In genomic region chr4:126752608-126753141, GRCm38 (mm10) we compare ENCODE assay signal across 8 mouse cellular contexts. TPM values are rescaled to one million over a fixed set of nuclear protein-coding genes. Genes with fewer than 3 reads are reported as not detected.
DNase-seq lines count a peak whose midpoint lies in the region; ATAC-seq and TF ChIP-seq lines count a peak whose summit lies in the region.

No protein-coding gene starts in this region.

- H3K9me3 ChIP-seq in heart, embryonic 15.5 days (replicated peaks) = no peaks in the 10 kb centered on the region
- no peaks in the 10 kb centered on the region for H3K9me3 ChIP-seq in limb, embryonic 13.5 days
- no peaks in the 10 kb centered on the region for H3K9me3 ChIP-seq in neural tube, embryonic 12.5 days

- no peak for ATAC-seq in heart, embryonic 15.5 days (replicated peaks; ENCODE audit: insufficient number of reproducible peaks, insufficient read depth, low FRiP score, low read depth)
- ATAC-seq in activated CD4-positive, CD25-positive, alpha-beta regulatory T cell, adult 4 months = peak; percentile 30
- ATAC-seq in limb, embryonic 13.5 days (ENCODE audit: low FRiP score, low read depth) = 0 out of 2 replicates have a peak, but pooled peaks have one; percentile 0
- ATAC-seq in neural tube, embryonic 12.5 days (ENCODE audit: low FRiP score, low read depth) = peak; percentile 15; the same call in 1 of the 2 replicates

- DNase-seq in heart, adult 8-10 months (ENCODE audit: low spot score) = no peak
- DNase-seq in 3T3-L1 (ENCODE audit: low read depth, low spot score) = peak; percentile 31
- no peak for DNase-seq in adipocyte (ENCODE audit: low spot score)

- TF ChIP-seq POLR2A in embryonic fibroblast, embryonic 13.5 days (IDR thresholded peaks at IDR 0.05; ENCODE audit: low read depth, low read length) = no peak

- peak overlapping the region; percentile 83 for H3K4me3 ChIP-seq in heart, embryonic 15.5 days
- peak overlapping the region; percentile 84 for H3K4me3 ChIP-seq in embryonic fibroblast, embryonic 13.5 days (ENCODE audit: insufficient read depth, low read length)
- peak overlapping the region; percentile 77 for H3K4me3 ChIP-seq in limb, embryonic 13.5 days
- peak overlapping the region; percentile 89 for H3K4me3 ChIP-seq in neural tube, embryonic 12.5 days

- TF ChIP-seq CTCF in embryonic fibroblast, embryonic 13.5 days (IDR thresholded peaks at IDR 0.05; ENCODE audit: borderline replicate concordance, insufficient read depth, low read length) = no peak

- peak overlapping the region; percentile 77 for H3K9ac ChIP-seq in heart, embryonic 15.5 days
- peak overlapping the region; percentile 84 for H3K9ac ChIP-seq in limb, embryonic 13.5 days
- H3K9ac ChIP-seq in neural tube, embryonic 12.5 days = peak overlapping the region; percentile 85

- WGBS in heart, embryonic 15.5 days = under 1% methylated on average over 23 of the region's 23 CpGs
- under 1% methylated on average over 22 of the region's 23 CpGs for WGBS in limb, embryonic 13.5 days
- WGBS in neural tube, embryonic 12.5 days = under 1% methylated on average over 23 of the region's 23 CpGs

- H3K36me3 ChIP-seq in heart, embryonic 15.5 days = peaks cover 16% of the 10 kb centered on the region
- peaks cover 34% of the 10 kb centered on the region for H3K36me3 ChIP-seq in limb, embryonic 13.5 days
- peaks cover 27% of the 10 kb centered on the region for H3K36me3 ChIP-seq in neural tube, embryonic 12.5 days

- H3K27ac ChIP-seq in heart, embryonic 15.5 days = peak overlapping the region; percentile 95
- no peak overlapping the region for H3K27ac ChIP-seq in embryonic fibroblast, embryonic 13.5 days (ENCODE audit: insufficient read depth, low read length)
- 0 out of 2 replicates have a peak overlapping the region, but pooled peaks have one; percentile 84 for H3K27ac ChIP-seq in limb, embryonic 13.5 days
- H3K27ac ChIP-seq in neural tube, embryonic 12.5 days = no peak overlapping the region

- peak overlapping the region; percentile 86 for H3K4me2 ChIP-seq in heart, embryonic 15.5 days
- H3K4me2 ChIP-seq in limb, embryonic 13.5 days (replicated peaks) = peak overlapping the region; percentile 100
- peak overlapping the region; percentile 84 for H3K4me2 ChIP-seq in neural tube, embryonic 12.5 days (replicated peaks)

- no peaks in the 10 kb centered on the region for H3K27me3 ChIP-seq in heart, embryonic 15.5 days
- H3K27me3 ChIP-seq in limb, embryonic 13.5 days = no peaks in the 10 kb centered on the region
- no peaks in the 10 kb centered on the region for H3K27me3 ChIP-seq in neural tube, embryonic 12.5 days (replicated peaks)

- H3K4me1 ChIP-seq in heart, embryonic 15.5 days (replicated peaks) = peaks cover 47% of the 10 kb centered on the region
- H3K4me1 ChIP-seq in embryonic fibroblast, embryonic 13.5 days (ENCODE audit: control insufficient read depth, insufficient read depth, low read length) = peaks cover 3% of the 10 kb centered on the region; the same call in 1 of the 2 replicates
- H3K4me1 ChIP-seq in limb, embryonic 13.5 days = peaks cover 47% of the 10 kb centered on the region
- peaks cover 46% of the 10 kb centered on the region for H3K4me1 ChIP-seq in neural tube, embryonic 12.5 days

RNA-seq across cellular contexts. Expression of gene Ncdn, which starts 0.6 kb away (rescaled TPM):
- 18.6 and 25.8 TPM in 2 replicates for polyA plus RNA-seq in heart, embryonic 15.5 days (2015; fragmentation: Nextera tagmentation; extraction: Ambion mirVana)
- total RNA-seq in heart, adult 8-10 months (2022) = 10 to 100 TPM; 17.2 to 20.1 (median 17.8) TPM
- polyA plus RNA-seq in activated CD4-positive, CD25-positive, alpha-beta regulatory T cell, adult 4 months (2017; shearing (Covaris generic)) = 10 to 100 TPM; 11.5 to 14.0 TPM
- 16.7 and 18.3 TPM in 2 replicates for polyA plus RNA-seq in embryonic fibroblast, embryonic 13.5 days (2011; ENCODE audit: insufficient read length, low read depth, missing spikeins)
- 31.8 and 34.6 TPM in 2 replicates for polyA plus RNA-seq in limb, embryonic 13.5 days (2015; fragmentation: Nextera tagmentation; extraction: Ambion mirVana)
- polyA plus RNA-seq in neural tube, embryonic 12.5 days (2016; fragmentation: Nextera tagmentation; extraction: Ambion mirVana) = 60.5 and 64.8 TPM in 2 replicates

RNA-seq across cellular contexts. Expression of gene AU040320, which starts 0.7 kb away (rescaled TPM):
- 20.2 and 21.9 TPM in 2 replicates for polyA plus RNA-seq in heart, embryonic 15.5 days (2015; fragmentation: Nextera tagmentation; extraction: Ambion mirVana)
- 10 to 100 TPM; 27.8 to 33.6 (median 31.3) TPM for total RNA-seq in heart, adult 8-10 months (2022)
- 10 to 100 TPM; 11.8 to 15.6 TPM for polyA plus RNA-seq in activated CD4-positive, CD25-positive, alpha-beta regulatory T cell, adult 4 months (2017; shearing (Covaris generic))
- polyA plus RNA-seq in embryonic fibroblast, embryonic 13.5 days (2011; ENCODE audit: insufficient read length, low read depth, missing spikeins) = 21.6 and 30.6 TPM in 2 replicates
- 16.9 and 17.6 TPM in 2 replicates for polyA plus RNA-seq in limb, embryonic 13.5 days (2015; fragmentation: Nextera tagmentation; extraction: Ambion mirVana)
- 37.0 and 39.6 TPM in 2 replicates for polyA plus RNA-seq in neural tube, embryonic 12.5 days (2016; fragmentation: Nextera tagmentation; extraction: Ambion mirVana)

RNA-seq across cellular contexts. Expression of gene Tfap2e, which starts 16.6 kb away (rescaled TPM):
- polyA plus RNA-seq in heart, embryonic 15.5 days (2015; fragmentation: Nextera tagmentation; extraction: Ambion mirVana) = not detected in 2 replicates
- under 1 TPM in 1 of 4 experiments, not detected in 3; 0.11 TPM for total RNA-seq in heart, adult 8-10 months (2022)
- not detected for polyA plus RNA-seq in activated CD4-positive, CD25-positive, alpha-beta regulatory T cell, adult 4 months (2017; shearing (Covaris generic))
- polyA plus RNA-seq in embryonic fibroblast, embryonic 13.5 days (2011; ENCODE audit: insufficient read length, low read depth, missing spikeins) = not detected in 2 replicates
- polyA plus RNA-seq in limb, embryonic 13.5 days (2015; fragmentation: Nextera tagmentation; extraction: Ambion mirVana) = 0.06 TPM in 1 of 2 replicates, not detected in the other
- polyA plus RNA-seq in neural tube, embryonic 12.5 days (2016; fragmentation: Nextera tagmentation; extraction: Ambion mirVana) = 0.33 and 0.38 TPM in 2 replicates

Comparison
In these comparisons a context has a peak if more than half of its experiments do, and no peak if none do; other contexts are left out.
1. H3K27ac ChIP-seq: peak in heart, embryonic 15.5 days (single experiment) and limb, embryonic 13.5 days (single experiment); none in embryonic fibroblast, embryonic 13.5 days (single experiment) and neural tube, embryonic 12.5 days (single experiment).
2. Peak in every context shown above with its lines, with median percentiles within 50 percentile points of each other: H3K4me2 ChIP-seq, H3K4me3 ChIP-seq and H3K9ac ChIP-seq.